Mouse (Mus musculus) layer of hippocampus, adult 2 months (tissue): ENCODE measurements around the gene Hnrnpul1. TPM values are rescaled to one million over a fixed set of nuclear protein-coding genes. Genes with fewer than 3 reads are reported as not detected.
"Not testable (repeated sequence)": the region's sequence is repeated elsewhere in the genome, so short reads cannot be mapped to it uniquely, and the experiment has no call there.

Experiments
- DNase-seq, 2 experiments: peaks; one replicate each; pipeline ENCODE4 v3.0.0; 2022; ENCODE audit warnings: low spot score in 2 of 2
- H3K27ac ChIP-seq: fragments of 200-600 bp; 2 replicates; pipeline ENCODE4 v1.8.1; 2022
- H3K4me3 ChIP-seq: fragments of 200-600 bp; 2 replicates; pipeline ENCODE4 v1.8.1; 2022; ENCODE audit warnings: mild to moderate bottlenecking
- CTCF ChIP-seq: fragments of 200-600 bp; conservative IDR thresholded peaks from 2 replicates; pipeline ENCODE4 v1.8.1; 2022; ENCODE audit warnings: antibody characterized with exemption, mild to moderate bottlenecking, moderate library complexity
- long read RNA-seq, 2 experiments: library from polyadenylated mRNA; stranded (forward); transcript quantifications; one replicate each; pipeline ENCODE4 v2.0.0; 2021; ENCODE audit warnings: borderline mapping rate in 2 of 2
- total RNA-seq, 2 experiments: library from RNA; stranded (reverse); gene quantifications; 2 replicates each; pipeline ENCODE4 v1.2.3; 2021

The Hnrnpul1 gene
- 100 to 1,000 TPM; 110 to 115 TPM for total RNA-seq
- long read RNA-seq, experiment 1, transcript Hnrnpul1-205 (15 exons, 3,784 nt), result major isoform, 29 of 55 reads
- long read RNA-seq, experiment 1, transcript Hnrnpul1-201 (15 exons, 3,354 nt), result minor isoform, 7 of 55 reads
- long read RNA-seq, experiment 1, partial matches to known transcripts, result 16 of 55 reads
- long read RNA-seq, experiment 1, other reads (novel, unspliced or antisense), result 3 of 55 reads
- long read RNA-seq, experiment 2, transcript Hnrnpul1-205 (15 exons, 3,784 nt), result major isoform, 40 of 58 reads
- long read RNA-seq, experiment 2, transcript Hnrnpul1-201 (15 exons, 3,354 nt), result minor isoform, 7 of 58 reads
- long read RNA-seq, experiment 2, partial matches to known transcripts, result 8 of 58 reads
- long read RNA-seq, experiment 2, other reads (novel, unspliced or antisense), result 3 of 58 reads

DNA sequence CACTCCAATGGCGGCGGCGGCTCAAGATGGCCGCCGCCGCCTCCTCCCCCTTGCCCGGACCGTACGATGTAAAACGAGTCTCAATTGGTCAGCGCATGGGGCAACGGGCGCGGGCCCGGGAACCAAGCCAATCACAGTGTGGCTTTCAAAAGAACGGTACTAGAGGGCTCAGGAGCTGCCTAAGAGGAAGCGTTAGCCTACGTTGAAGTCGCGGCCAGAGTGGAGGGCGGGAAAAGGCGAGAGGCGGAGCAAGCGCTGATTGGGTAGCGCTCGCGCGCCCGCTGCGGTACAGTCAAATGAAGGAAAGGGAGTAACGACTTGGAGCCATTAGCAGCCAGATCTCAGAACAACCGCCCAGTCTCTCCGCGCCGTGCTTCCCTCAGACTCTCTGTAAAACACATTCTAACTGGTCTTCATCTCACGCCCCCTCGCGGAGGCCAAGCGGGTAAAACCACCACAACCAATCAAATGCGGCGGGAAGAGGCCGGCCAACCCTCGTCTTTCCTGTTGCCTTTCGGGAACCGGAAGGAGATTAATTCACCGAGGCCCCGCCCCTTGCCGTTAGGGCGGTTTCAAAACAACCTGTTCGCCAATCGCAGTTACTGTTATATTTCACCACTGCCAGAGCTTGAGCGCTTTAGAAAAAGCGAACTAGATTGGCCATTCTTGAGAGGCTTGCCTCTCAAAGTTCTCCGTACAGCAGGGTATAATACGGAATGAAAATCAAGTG, at the start of gene Hnrnpul1:
Gene Hnrnpul1 (minus strand): TSS at position 20 of the 730 bp plus-strand sequence.
- peak; percentile 99 for DNase-seq
- Histone ChIP-seq H3K27ac (peak within 1 kb of the TSS; percentile 95), H3K4me3 (peak within 1 kb of the TSS; percentile 94)
- TF ChIP-seq CTCF, result peak; percentile 57

- TF ChIP-seq CTCF, result no peak
- H3K4me3 ChIP-seq, result no peak overlapping the region
- no peak overlapping the region for H3K27ac ChIP-seq
- DNase-seq, result no peak
Measured at GRCm38 (mm10) chr7:25803460-25803859, 48.9 kb upstream of the Hnrnpul1 start.

DNA sequence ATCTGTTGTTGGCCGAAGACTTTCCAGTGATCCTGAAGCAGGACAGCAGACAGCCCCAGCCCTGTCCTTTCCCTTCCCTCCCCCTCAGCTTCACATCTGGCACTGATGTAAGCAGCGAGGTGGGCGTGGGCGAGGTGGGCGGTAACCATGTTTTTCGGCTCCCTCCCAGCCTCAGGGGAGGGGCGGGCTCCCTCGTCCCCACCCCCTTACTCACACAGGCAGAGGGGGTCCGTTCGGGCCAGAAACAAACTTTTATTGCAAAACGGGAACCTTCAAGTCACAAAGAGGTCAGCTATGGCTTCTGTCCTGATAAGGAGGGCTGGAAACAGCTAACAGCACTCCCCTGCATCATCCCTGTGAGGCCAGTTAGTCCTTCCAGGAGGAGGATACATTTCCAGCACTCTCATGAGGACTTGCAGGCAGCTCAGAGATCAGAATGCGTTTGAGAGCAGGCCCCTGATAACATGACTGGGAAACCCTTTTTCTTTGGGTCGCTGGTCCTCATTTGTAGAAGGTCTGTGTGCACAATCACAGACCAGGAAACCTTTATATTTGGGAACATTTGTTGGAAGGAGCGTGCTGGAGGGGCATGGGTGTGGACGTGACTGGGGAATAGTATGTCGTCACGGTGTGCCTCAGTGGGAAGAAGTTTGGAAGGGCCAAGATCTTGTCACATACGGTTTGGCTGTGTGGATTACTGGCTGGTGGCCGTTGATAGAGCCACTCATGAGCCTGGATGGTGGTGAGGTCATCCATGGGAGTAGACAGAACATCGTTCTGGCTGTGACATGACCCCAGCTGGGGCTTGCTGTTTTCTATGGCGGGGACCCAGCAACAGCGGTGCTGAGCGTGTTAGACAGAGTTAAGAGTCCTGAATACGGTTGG, 47.9 kb upstream of the Hnrnpul1 start:
- no peak overlapping the region for H3K27ac ChIP-seq
- TF ChIP-seq CTCF, result no peak
- DNase-seq, result no peak
- H3K4me3 ChIP-seq, result no peak overlapping the region

DNA sequence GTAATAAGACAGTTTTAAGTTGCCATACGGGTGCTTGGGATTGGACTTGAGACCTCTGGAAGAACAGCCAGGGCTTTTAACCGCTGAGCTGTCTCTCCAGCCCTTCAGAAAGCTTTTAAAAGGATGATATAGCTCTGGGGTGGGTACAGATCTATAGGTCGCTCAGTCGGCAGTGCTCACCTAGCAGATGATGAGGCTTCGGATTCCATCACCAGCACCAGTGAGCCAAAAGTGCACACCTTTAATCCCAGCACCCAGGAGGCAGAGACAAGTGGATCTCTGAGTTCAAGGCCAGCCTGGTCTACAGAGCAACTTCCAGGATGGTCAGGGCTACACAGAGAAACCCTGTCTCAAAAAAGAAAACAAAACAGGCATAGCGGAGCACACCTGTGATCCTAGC, 46.5 kb upstream of the Hnrnpul1 start:
- no peak for TF ChIP-seq CTCF
- no peak for DNase-seq
- H3K27ac ChIP-seq, result no peak overlapping the region
- no peak overlapping the region for H3K4me3 ChIP-seq

GRCm38 (mm10) chr7:25799369-25799768, 44.8 kb upstream of the Hnrnpul1 start:
- no peak for TF ChIP-seq CTCF
- no peak overlapping the region for H3K4me3 ChIP-seq
- no peak overlapping the region for H3K27ac ChIP-seq
- no peak for DNase-seq

GRCm38 (mm10) chr7:25798540-25798939, 44.0 kb upstream of the Hnrnpul1 start:
- no peak overlapping the region for H3K4me3 ChIP-seq
- H3K27ac ChIP-seq, result no peak overlapping the region
- DNase-seq, result no peak
- 0 out of 2 replicates have a peak, but pooled peaks have one; percentile 19 for TF ChIP-seq CTCF

GRCm38 (mm10) chr7:25794775-25795174, 40.2 kb upstream of the Hnrnpul1 start:
- no peak for DNase-seq
- TF ChIP-seq CTCF, result no peak
- no peak overlapping the region for H3K27ac ChIP-seq
- H3K4me3 ChIP-seq, result no peak overlapping the region

DNA sequence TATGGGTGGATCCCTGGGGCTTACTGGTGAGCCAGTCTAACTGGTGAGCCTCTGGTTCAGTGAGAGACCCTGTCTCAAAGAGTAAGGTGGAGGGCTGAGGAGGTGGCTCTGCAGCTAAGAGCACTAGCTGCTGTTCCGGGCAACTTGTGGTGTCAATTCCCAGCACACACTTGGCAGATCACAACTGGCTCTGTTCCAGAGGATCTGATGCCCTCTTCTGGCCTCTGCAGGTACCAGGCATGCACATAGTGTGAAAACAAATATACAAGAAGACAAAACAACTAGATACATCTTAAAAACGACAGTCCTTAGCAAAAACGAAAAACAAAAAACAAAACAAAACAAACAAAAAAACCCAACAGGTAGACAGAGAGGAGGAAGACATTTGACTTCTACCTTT, 39.1 kb upstream of the Hnrnpul1 start:
- Histone ChIP-seq H3K27ac (no peak overlapping the region), H3K4me3 (no peak overlapping the region)
- peak; percentile 52 for TF ChIP-seq CTCF
- no peak for DNase-seq

- not testable (repeated sequence) for H3K4me3 ChIP-seq, DNase-seq, H3K27ac ChIP-seq
Measured at GRCm38 (mm10) chr7:25792966-25793365, 38.4 kb upstream of the Hnrnpul1 start.

DNA sequence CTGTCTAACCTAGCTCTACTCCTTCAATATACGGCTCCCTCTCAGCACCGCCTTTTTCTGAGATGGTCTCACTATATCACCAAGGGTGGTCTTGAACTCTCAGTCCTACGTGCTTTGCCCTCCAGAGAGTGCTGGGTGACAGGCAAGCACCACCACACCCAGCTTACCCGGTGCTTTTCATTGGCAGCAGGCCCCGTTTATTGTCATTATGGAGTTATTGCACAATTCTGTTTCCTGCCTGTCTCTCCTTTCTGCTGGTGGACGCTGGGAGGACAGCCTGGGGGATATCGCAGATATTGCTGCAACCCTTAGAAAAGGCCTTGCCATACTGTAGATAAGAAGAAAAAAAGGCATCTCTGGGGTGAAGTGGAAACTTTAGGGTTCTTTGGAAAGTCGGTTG, 36.1 kb upstream of the Hnrnpul1 start:
- TF ChIP-seq CTCF, result no peak
- Histone ChIP-seq H3K27ac (no peak overlapping the region), H3K4me3 (no peak overlapping the region)
- DNase-seq, result no peak

- H3K4me3 ChIP-seq, result peak overlapping the region; percentile 23; the same call in 1 of the 2 replicates
- no peak for TF ChIP-seq CTCF
- DNase-seq, result no peak
- peak overlapping the region; percentile 65 for H3K27ac ChIP-seq
Measured at GRCm38 (mm10) chr7:25789129-25789440, 34.5 kb upstream of the Hnrnpul1 start.

- DNase-seq, result peak; percentile 42 to 63
- Histone ChIP-seq H3K27ac (peak within 1 kb of the TSS; percentile 82), H3K4me3 (peak within 1 kb of the TSS; percentile 49)
- no peak for TF ChIP-seq CTCF
Measured at GRCm38 (mm10) chr7:25788220-25789128, 33.9 kb upstream of the Hnrnpul1 start, which contains the start of gene Axl. Gene Axl, minus strand, starts transcription at chr7:25788705.
